Comparison of ENCODE assay signal across 8 mouse cellular contexts in the genomic region with DNA sequence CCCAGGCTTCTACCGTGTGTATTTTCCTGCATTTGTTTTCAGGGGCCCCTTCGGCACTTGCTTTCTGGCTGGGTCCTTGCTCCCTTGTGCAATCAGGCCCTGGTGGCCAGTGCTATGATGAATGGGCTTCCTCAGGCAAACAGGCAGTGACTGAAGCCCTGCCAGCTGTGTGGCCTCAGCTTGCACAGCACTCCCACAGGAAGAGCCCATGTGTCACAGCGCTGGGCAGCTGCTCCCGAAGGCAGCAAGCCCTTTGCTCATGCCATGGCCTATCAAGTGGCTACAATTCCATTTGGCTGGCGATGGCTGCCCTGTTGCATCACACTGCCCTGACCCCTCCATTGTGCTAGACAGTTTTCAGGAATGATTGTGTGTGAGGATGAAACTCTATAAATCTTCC. TPM values are rescaled to one million over a fixed set of nuclear protein-coding genes. Genes with fewer than 3 reads are reported as not detected.
DNase-seq lines count a peak whose midpoint lies in the region; ATAC-seq and TF ChIP-seq lines count a peak whose summit lies in the region.

No protein-coding gene starts in this region.

- DNase-seq in layer of hippocampus, adult 9-11 months = peak; percentile 80
- no peak for DNase-seq in layer of hippocampus, adult 8-10 months (ENCODE audit: low spot score in 2 of 2)
- peak; percentile 48 to 60 for DNase-seq in kidney, postnatal 36 days
- no peak for DNase-seq in spleen, postnatal 10 days (ENCODE audit: low spot score in 2 of 2)
- DNase-seq in right cerebral cortex, postnatal 14 days = no peak

- H3K27me3 ChIP-seq in myocyte (ENCODE audit: control insufficient read depth, insufficient read depth, insufficient read length) = no peaks in the 10 kb centered on the region
- no peaks in the 10 kb centered on the region for H3K27me3 ChIP-seq in hindbrain, embryonic 13.5 days

- H3K9me3 ChIP-seq in hindbrain, embryonic 13.5 days = no peaks in the 10 kb centered on the region

- H3K4me3 ChIP-seq in bone marrow macrophage, adult 2 months (ENCODE audit: insufficient read depth, low read length) = no peak overlapping the region
- no peak overlapping the region for H3K4me3 ChIP-seq in myocyte
- H3K4me3 ChIP-seq in hindbrain, embryonic 13.5 days = no peak overlapping the region

- no peak for TF ChIP-seq POLR2A in bone marrow macrophage, adult 2 months (IDR thresholded peaks at IDR 0.05; ENCODE audit: borderline replicate concordance, low read depth, low read length)
- TF ChIP-seq POLR2A in myocyte (IDR thresholded peaks at IDR 0.05; ENCODE audit: insufficient read length, low read depth) = peak; percentile 58

- 60% methylated on average over 5 of the region's 5 CpGs for WGBS in hindbrain, embryonic 13.5 days

- H3K9ac ChIP-seq in hindbrain, embryonic 13.5 days = no peak overlapping the region

- H3K79me2 ChIP-seq in myocyte (ENCODE audit: control insufficient read depth, insufficient read depth) = no peaks in the 10 kb centered on the region

- no peak for ATAC-seq in hindbrain, embryonic 13.5 days (ENCODE audit: low FRiP score)

- H3ac ChIP-seq in myocyte (ENCODE audit: control insufficient read depth, insufficient read length) = no peak overlapping the region

- no peaks in the 10 kb centered on the region for H3K36me3 ChIP-seq in myocyte (ENCODE audit: control insufficient read depth, insufficient read depth)
- no peaks in the 10 kb centered on the region for H3K36me3 ChIP-seq in hindbrain, embryonic 13.5 days

- peak overlapping the region; percentile 4 for H3K4me2 ChIP-seq in myocyte (ENCODE audit: low read depth)
- H3K4me2 ChIP-seq in hindbrain, embryonic 13.5 days = no peak overlapping the region

- H3K4me1 ChIP-seq in bone marrow macrophage, adult 2 months (ENCODE audit: control insufficient read depth, insufficient read depth, low read length) = peaks cover 89% of the 10 kb centered on the region
- H3K4me1 ChIP-seq in hindbrain, embryonic 13.5 days (replicated peaks) = no peaks in the 10 kb centered on the region

- no peak for TF ChIP-seq CTCF in bone marrow macrophage, adult 2 months (IDR thresholded peaks at IDR 0.05; ENCODE audit: low read depth, low read length)

- H3K27ac ChIP-seq in bone marrow macrophage, adult 2 months (ENCODE audit: insufficient read depth, low read depth, low read length) = peak overlapping the region; percentile 97
- H3K27ac ChIP-seq in hindbrain, embryonic 13.5 days = no peak overlapping the region

TF ChIP-seq in myocyte, 11 proteins besides CTCF, POLR2A, EP300 and RAD21:
- TF ChIP-seq MYOG (IDR thresholded peaks at IDR 0.05; ENCODE audit: control insufficient read depth in 1 of 3, insufficient read depth in 1 of 3, insufficient read length in 2 of 3, low read depth in 2 of 3) (peak; percentile 98 to 100 (median 99)), POLR2AphosphoS2 (IDR thresholded peaks at IDR 0.05; ENCODE audit: insufficient read length, low read depth) (peak; percentile 80), TCF12 (IDR thresholded peaks at IDR 0.05; ENCODE audit: insufficient read depth, poor library complexity, severe bottlenecking) (peak; percentile 95), SRF (IDR thresholded peaks at IDR 0.05; ENCODE audit: control insufficient read depth, insufficient read length, low read depth) (peak; percentile 22), E2F4 (IDR thresholded peaks at IDR 0.05; ENCODE audit: insufficient read depth) (no peak), MAX (IDR thresholded peaks at IDR 0.05; ENCODE audit: low read depth) (peak; percentile 52), CEBPB (IDR thresholded peaks at IDR 0.05; ENCODE audit: insufficient read depth, poor library complexity, severe bottlenecking) (peak; percentile 94), MYOD1 (IDR thresholded peaks at IDR 0.05; ENCODE audit: control insufficient read depth in 1 of 3, insufficient read length in 2 of 3, low read depth in 2 of 3) (peak; percentile 82 to 98 (median 97)), USF1 (IDR thresholded peaks at IDR 0.05; ENCODE audit: low read depth) (no peak), TCF3 (IDR thresholded peaks at IDR 0.05; ENCODE audit: insufficient read length, low read depth) (peak; percentile 95), REST (IDR thresholded peaks at IDR 0.05; ENCODE audit: insufficient read depth, insufficient read length) (no peak)

RNA-seq across cellular contexts. Expression of a gene that starts 36.6 kb away (rescaled TPM):
- total RNA-seq in layer of hippocampus, adult 8-10 months (2022) = 1 to 10 TPM in 3 of 4 experiments, under 1 TPM in 1; 0.80 to 7.7 (median 3.5) TPM
- polyA plus RNA-seq in bone marrow macrophage, adult 2 months (2012; ENCODE audit: insufficient read depth, insufficient read length, missing spikeins) = 103 and 107 TPM in 2 replicates
- 59.6 TPM for polyA plus RNA-seq in myocyte (2012; fragmentation: generic; extraction: Trizol)
- 1.2 and 1.5 TPM in 2 replicates for polyA plus RNA-seq in hindbrain, embryonic 13.5 days (2015; fragmentation: Nextera tagmentation; extraction: Ambion mirVana)

Comparison
In these comparisons a context has a peak if more than half of its experiments do, and no peak if none do; other contexts are left out.
1. DNase-seq: peak in layer of hippocampus, adult 9-11 months (single experiment) and kidney, postnatal 36 days (2 of 2); none in layer of hippocampus, adult 8-10 months (0 of 2), spleen, postnatal 10 days (0 of 2) and right cerebral cortex, postnatal 14 days (single experiment).
2. RNA of a gene that starts 36.6 kb away (polyA plus RNA-seq): 103 to 107 TPM in bone marrow macrophage, adult 2 months and 59.6 TPM in myocyte (single experiment); 1.2 to 1.5 TPM in hindbrain, embryonic 13.5 days; every median in the first group is over 10 times any median in the second.